In genomic region chr1:185741034-185741890, GRCm38 (mm10) we compare ENCODE assay signal across 8 mouse cellular contexts.
A peak's percentile ranks its signal among the peaks of the same experiment; 100 is the strongest.
DNase-seq lines count a peak whose midpoint lies in the region; ATAC-seq lines count a peak whose summit lies in the region.

No protein-coding gene starts in this region.

- no peaks in the 10 kb centered on the region for H3K27me3 ChIP-seq in forebrain, embryonic 11.5 days (ENCODE audit: control insufficient read depth, insufficient read depth, low read length)
- no peaks in the 10 kb centered on the region for H3K27me3 ChIP-seq in midbrain, embryonic 14.5 days (ENCODE audit: control insufficient read depth, insufficient read depth, low read length)

- H3K9ac ChIP-seq in forebrain, embryonic 11.5 days (ENCODE audit: low read length): no peak overlapping the region
- H3K9ac ChIP-seq in midbrain, embryonic 14.5 days (replicated peaks; ENCODE audit: low read length): no peak overlapping the region

- no peak overlapping the region for H3K4me3 ChIP-seq in forebrain, embryonic 11.5 days (ENCODE audit: low read depth, low read length)
- H3K4me3 ChIP-seq in midbrain, embryonic 14.5 days (replicated peaks; ENCODE audit: low read depth, low read length): no peak overlapping the region

- no peaks in the 10 kb centered on the region for H3K4me1 ChIP-seq in forebrain, embryonic 11.5 days (replicated peaks; ENCODE audit: control insufficient read depth, insufficient read depth, low read length)
- H3K4me1 ChIP-seq in midbrain, embryonic 14.5 days (ENCODE audit: control insufficient read depth, insufficient read depth, low read length): 0 out of 2 replicates have a peak, but pooled peaks cover 6% of the 10 kb centered on the region

- no peaks in the 10 kb centered on the region for H3K36me3 ChIP-seq in forebrain, embryonic 11.5 days (ENCODE audit: control insufficient read depth, insufficient read depth, low read length)
- H3K36me3 ChIP-seq in midbrain, embryonic 14.5 days (ENCODE audit: control insufficient read depth, insufficient read depth, low read length): no peaks in the 10 kb centered on the region

- peak; percentile 30 for ATAC-seq in forebrain, embryonic 11.5 days (replicated peaks; ENCODE audit: low FRiP score)
- ATAC-seq in midbrain, embryonic 14.5 days (ENCODE audit: low FRiP score, low TSS enrichment): peak; percentile 46; the same call in 1 of the 2 replicates
- ATAC-seq in erythroid progenitor cell, adult 5-6 weeks (replicated peaks; ENCODE audit: low FRiP score, poor library complexity, severe bottlenecking): no peak

- peak; percentile 41 to 58 for DNase-seq in cerebellum, postnatal 10 days
- no peak for DNase-seq in cerebellum, adult 8-10 months
- peak; percentile 57 for DNase-seq in left cerebral cortex, postnatal 4 days
- no peak for DNase-seq in left cerebral cortex, adult 18-20 months (ENCODE audit: low spot score in 2 of 2)
- no peak for DNase-seq in forebrain, embryonic 11.5 days (ENCODE audit: low spot score)
- peak; percentile 71 for DNase-seq in midbrain, embryonic 14.5 days
- DNase-seq in ovary, adult 18-20 months (ENCODE audit: low spot score): no peak

- intact Hi-C loops in left cerebral cortex, postnatal 4 days (cut with DNase I): no loop called here

- no peak overlapping the region for H3K4me2 ChIP-seq in forebrain, embryonic 11.5 days (ENCODE audit: low read depth, low read length, severe bottlenecking)
- H3K4me2 ChIP-seq in midbrain, embryonic 14.5 days (ENCODE audit: low read length): no peak overlapping the region

- H3K9me3 ChIP-seq in forebrain, embryonic 11.5 days (ENCODE audit: control insufficient read depth, low read length): no peaks in the 10 kb centered on the region
- H3K9me3 ChIP-seq in midbrain, embryonic 14.5 days (ENCODE audit: control insufficient read depth, low read length): no peaks in the 10 kb centered on the region

- no peak overlapping the region for H3K27ac ChIP-seq in forebrain, embryonic 11.5 days (ENCODE audit: low read depth, low read length)
- peak overlapping the region; percentile 58 for H3K27ac ChIP-seq in midbrain, embryonic 14.5 days (replicated peaks; ENCODE audit: low read depth, low read length)

- WGBS in forebrain, embryonic 11.5 days: 40% methylated on average over 11 of the region's 11 CpGs
- 41% methylated on average over 11 of the region's 11 CpGs for WGBS in midbrain, embryonic 14.5 days

Comparison
In these comparisons a context has a peak if more than half of its experiments do, and no peak if none do; other contexts are left out.
1. DNase-seq: peak in cerebellum, postnatal 10 days (2 of 2), left cerebral cortex, postnatal 4 days (single experiment) and midbrain, embryonic 14.5 days (single experiment); none in cerebellum, adult 8-10 months (single experiment), left cerebral cortex, adult 18-20 months (0 of 2), forebrain, embryonic 11.5 days (single experiment) and ovary, adult 18-20 months (single experiment).